Mouse (Mus musculus): ENCODE measurements at regions not wholly inside any gene's neighbourhood (a gene's known extent, or its start where the extent isn't known, plus 50 kb on each side); places are given as distances from the start of the nearest gene placed in this dataset.

- TF ChIP-seq POLR2A (IDR thresholded peaks at IDR 0.05; ENCODE audit: low read depth, low read length), result no peak
- no peak for TF ChIP-seq CTCF (conservative IDR thresholded peaks at IDR 0.05; ENCODE audit: insufficient read depth, insufficient read length, low read depth, low read length)
These were observed 619.9 kb upstream of the Sall1 start for GRCm38 (mm10) chr8:89663859-89664258.

Measured in kidney, adult 2 months (tissue).